Mouse (Mus musculus): Measurements from ENCODE around the gene Cacna1d.

DNA sequence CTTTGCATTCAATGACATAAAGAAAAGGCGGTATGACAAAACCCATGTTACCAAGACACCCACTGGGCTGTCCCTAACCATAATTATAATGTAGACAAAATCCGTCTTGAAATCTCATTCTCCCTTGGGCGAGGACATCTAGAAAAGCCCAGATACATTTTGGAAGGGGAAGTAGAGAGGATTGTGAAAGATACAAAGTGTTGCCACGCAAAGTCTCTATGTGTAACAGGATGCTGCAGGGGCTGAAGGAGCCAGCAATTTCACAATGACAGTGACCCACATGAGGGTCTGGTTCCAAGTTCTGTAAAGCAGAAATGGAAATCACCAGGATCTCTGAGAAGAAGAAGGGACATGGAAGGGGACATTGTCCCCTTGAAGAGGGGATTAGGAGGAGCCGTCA, 55.9 kb downstream of the Cacna1d start:
- TF ChIP-seq CTCF (IDR thresholded peaks at IDR 0.05; ENCODE audit: low read depth, low read length) (no peak), POLR2A (IDR thresholded peaks at IDR 0.05; ENCODE audit: extremely low read depth, insufficient read depth, low read length) (no peak)

Measured in liver, adult 2 months (tissue).